Mouse (Mus musculus): ENCODE results near the gene Lpp. TPM values are rescaled to one million over a fixed set of nuclear protein-coding genes. Genes with fewer than 3 reads are reported as not detected.

The Lpp gene
- polyA plus RNA-seq, 1 experiment from 2014 or later: 10.7 TPM

DNA sequence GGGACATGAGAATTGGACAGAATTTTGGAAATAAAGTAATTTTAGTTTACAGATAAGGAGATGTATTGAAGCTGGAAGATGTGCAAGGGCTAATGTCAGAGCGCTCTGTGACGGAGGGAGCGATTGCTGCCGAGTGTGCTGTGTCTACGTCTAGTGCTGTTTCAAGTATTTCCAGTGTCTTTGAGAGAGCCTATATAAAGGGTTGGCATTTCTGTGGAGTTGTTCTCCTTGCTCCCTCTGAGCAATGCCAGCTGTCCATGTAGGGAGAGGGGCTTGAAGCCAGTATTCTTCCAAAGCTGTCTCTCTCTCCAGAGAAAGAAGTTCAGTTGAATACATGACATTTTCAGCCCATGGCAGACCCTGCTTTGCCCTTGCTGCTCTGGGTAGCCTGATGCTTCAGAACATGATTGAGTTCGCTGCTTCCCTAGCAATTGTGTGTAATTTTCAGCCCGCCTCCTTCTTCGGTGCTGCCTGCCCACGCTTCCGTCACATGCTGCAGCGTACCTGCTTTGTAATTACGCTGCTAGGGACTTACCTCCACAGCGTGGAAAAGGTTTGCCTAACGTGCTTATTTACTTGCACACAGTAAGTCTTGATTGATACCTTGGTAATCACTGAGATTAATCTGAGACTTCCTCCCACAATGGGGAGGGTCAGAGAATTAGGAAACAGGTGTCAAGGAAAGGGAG is 207.1 kb downstream of the Lpp start:
- WGBS (ENCODE audit: insufficient replicate concordance): 83% methylated on average over 14 of the region's 14 CpGs
- no peaks in the 10 kb centered on the region; the same call in 1 of the 2 replicates for H3K4me1 ChIP-seq (ENCODE audit: insufficient read depth)
- H3K9ac ChIP-seq (replicated peaks): no peak overlapping the region
- no peaks in the 10 kb centered on the region for H3K27me3 ChIP-seq (ENCODE audit: insufficient read depth, low read length)
- H3K36me3 ChIP-seq (replicated peaks; ENCODE audit: insufficient read depth, low read length): no peaks in the 10 kb centered on the region
- no peak overlapping the region for H3K4me3 ChIP-seq (ENCODE audit: low read depth, low read length)
- ATAC-seq (no peak), DNase-seq (no peak)
- no peak overlapping the region for H3K27ac ChIP-seq (ENCODE audit: low read depth)
- H3K9me3 ChIP-seq (ENCODE audit: low read length): no peaks in the 10 kb centered on the region
- H3K4me2 ChIP-seq (ENCODE audit: low read depth, low read length): no peak overlapping the region
- TF ChIP-seq EP300 (IDR thresholded peaks at IDR 0.05; ENCODE audit: low read depth) (no peak), CTCF (IDR thresholded peaks at IDR 0.05; ENCODE audit: low read depth) (no peak)

DNA sequence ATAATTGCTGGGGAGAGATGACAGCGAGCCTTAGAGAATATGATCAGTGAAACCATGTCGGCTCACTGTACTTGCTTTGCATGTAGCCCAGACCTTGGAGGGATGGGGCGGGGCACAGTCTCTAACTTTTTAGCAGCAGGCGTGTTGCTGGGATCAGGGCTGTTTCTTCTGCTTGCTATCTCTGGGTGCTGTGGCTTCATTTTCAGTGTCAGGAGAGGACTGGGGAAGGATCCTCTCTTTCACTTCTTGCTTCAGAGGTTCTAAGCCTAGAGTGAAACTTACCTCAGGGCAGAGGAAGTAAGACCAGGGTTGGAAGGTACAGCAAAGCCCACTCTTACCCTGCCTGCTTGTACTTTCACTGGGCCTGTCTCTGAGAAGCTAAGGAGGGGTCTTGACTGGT is 210.0 kb downstream of the Lpp start:
- Histone ChIP-seq H3K9ac (replicated peaks) (no peak overlapping the region), H3K36me3 (replicated peaks; ENCODE audit: insufficient read depth, low read length) (no peaks in the 10 kb centered on the region), H3K4me1 (ENCODE audit: insufficient read depth) (no peaks in the 10 kb centered on the region; the same call in 1 of the 2 replicates), H3K27me3 (ENCODE audit: insufficient read depth, low read length) (no peaks in the 10 kb centered on the region), H3K9me3 (ENCODE audit: low read length) (no peaks in the 10 kb centered on the region), H3K4me2 (ENCODE audit: low read depth, low read length) (no peak overlapping the region), H3K4me3 (ENCODE audit: low read depth, low read length) (no peak overlapping the region), H3K27ac (ENCODE audit: low read depth) (no peak overlapping the region)
- ATAC-seq: no peak
- TF ChIP-seq CTCF (IDR thresholded peaks at IDR 0.05; ENCODE audit: low read depth): no peak
- no peak for TF ChIP-seq EP300 (IDR thresholded peaks at IDR 0.05; ENCODE audit: low read depth)
- no peak for DNase-seq
- 61% methylated on average over 4 of the region's 4 CpGs for WGBS (ENCODE audit: insufficient replicate concordance)

DNA sequence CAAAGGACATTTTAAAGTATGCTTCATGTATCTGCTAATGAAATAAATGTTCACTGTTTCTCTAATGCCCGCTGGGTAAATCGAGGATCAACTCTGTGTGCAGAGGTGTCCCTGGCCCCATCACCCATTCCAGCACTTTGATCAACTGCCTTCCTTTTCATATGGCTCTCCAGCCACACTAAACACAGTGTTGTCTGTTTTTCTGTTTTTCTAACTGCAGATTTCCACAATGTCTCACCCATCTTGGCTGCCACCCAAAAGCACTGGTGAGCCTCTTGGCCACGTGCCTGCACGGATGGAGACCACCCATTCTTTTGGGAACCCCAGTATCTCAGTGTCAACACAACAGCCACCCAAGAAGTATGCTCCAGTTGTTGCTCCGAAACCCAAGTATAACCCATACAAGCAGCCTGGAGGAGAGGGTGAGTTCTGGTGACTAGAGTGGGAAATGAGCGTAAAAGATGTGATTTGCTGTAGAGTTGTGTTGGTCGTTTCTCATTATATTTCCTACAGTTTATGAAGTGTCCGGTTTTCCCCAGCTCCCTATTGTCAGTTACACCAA is 214.7 kb downstream of the Lpp start:
- Histone ChIP-seq H3K4me2 (ENCODE audit: low read depth, low read length) (no peak overlapping the region), H3K36me3 (replicated peaks; ENCODE audit: insufficient read depth, low read length) (no peaks in the 10 kb centered on the region), H3K9ac (replicated peaks) (no peak overlapping the region), H3K4me3 (ENCODE audit: low read depth, low read length) (no peak overlapping the region), H3K9me3 (ENCODE audit: low read length) (no peaks in the 10 kb centered on the region), H3K27ac (ENCODE audit: low read depth) (no peak overlapping the region), H3K27me3 (ENCODE audit: insufficient read depth, low read length) (no peaks in the 10 kb centered on the region), H3K4me1 (ENCODE audit: insufficient read depth) (no peaks in the 10 kb centered on the region)
- TF ChIP-seq CTCF (IDR thresholded peaks at IDR 0.05; ENCODE audit: low read depth): no peak
- TF ChIP-seq EP300 (IDR thresholded peaks at IDR 0.05; ENCODE audit: low read depth): no peak
- ATAC-seq (no peak), DNase-seq (no peak)
- WGBS (ENCODE audit: insufficient replicate concordance): 83% methylated on average over 8 of the region's 8 CpGs

DNA sequence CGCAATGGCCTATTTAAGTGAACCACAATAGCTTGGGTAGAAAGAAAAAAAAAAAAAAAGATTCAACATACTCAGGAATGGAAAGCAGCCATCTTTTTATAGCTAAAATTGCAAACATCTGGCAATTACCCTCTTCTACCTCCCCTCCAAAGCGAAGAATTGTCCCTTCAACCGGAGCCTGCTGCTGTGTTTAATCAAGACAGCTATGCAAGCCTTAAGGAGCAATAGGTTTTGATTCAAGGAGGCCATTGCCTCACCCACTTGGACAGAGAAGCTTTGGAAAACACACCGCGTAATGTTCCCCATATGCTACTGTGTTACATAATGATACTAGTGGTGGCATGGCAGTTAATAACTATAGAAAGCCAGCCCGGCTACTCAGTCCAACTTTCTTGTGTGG is 226.2 kb downstream of the Lpp start:
- Histone ChIP-seq H3K4me1 (ENCODE audit: insufficient read depth) (peaks cover 27% of the 10 kb centered on the region), H3K4me3 (ENCODE audit: low read depth, low read length) (no peak overlapping the region), H3K36me3 (replicated peaks; ENCODE audit: insufficient read depth, low read length) (no peaks in the 10 kb centered on the region; the same call in 1 of the 2 replicates), H3K4me2 (ENCODE audit: low read depth, low read length) (no peak overlapping the region), H3K27ac (ENCODE audit: low read depth) (no peak overlapping the region), H3K27me3 (ENCODE audit: insufficient read depth, low read length) (no peaks in the 10 kb centered on the region), H3K9ac (replicated peaks) (no peak overlapping the region), H3K9me3 (ENCODE audit: low read length) (no peaks in the 10 kb centered on the region)
- DNase-seq: no peak
- ATAC-seq: no peak
- TF ChIP-seq CTCF (IDR thresholded peaks at IDR 0.05; ENCODE audit: low read depth): no peak
- TF ChIP-seq EP300 (IDR thresholded peaks at IDR 0.05; ENCODE audit: low read depth): no peak
- WGBS (ENCODE audit: insufficient replicate concordance): 85% methylated on average over 6 of the region's 6 CpGs

DNA sequence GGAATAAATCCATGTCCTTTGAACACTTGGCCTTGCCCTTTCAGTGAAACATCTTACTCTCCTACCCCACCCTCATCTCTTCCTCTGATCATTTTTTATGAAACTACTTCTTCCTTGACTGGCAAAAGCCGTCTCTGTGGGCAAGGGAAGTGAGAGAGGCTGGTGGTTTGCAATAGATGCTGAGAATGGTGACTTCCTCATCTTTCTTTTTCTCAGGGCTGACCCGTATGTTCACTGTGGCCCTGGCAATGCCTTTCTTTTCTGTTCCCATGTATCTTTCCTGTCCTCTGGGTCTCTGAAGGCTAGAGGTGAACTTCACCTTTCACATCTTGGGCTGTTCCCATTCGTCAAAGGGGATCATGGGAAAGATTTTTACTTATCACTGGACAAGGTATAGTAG is 226.7 kb downstream of the Lpp start:
- peak overlapping the region; percentile 53 for H3K27ac ChIP-seq (ENCODE audit: low read depth)

DNA sequence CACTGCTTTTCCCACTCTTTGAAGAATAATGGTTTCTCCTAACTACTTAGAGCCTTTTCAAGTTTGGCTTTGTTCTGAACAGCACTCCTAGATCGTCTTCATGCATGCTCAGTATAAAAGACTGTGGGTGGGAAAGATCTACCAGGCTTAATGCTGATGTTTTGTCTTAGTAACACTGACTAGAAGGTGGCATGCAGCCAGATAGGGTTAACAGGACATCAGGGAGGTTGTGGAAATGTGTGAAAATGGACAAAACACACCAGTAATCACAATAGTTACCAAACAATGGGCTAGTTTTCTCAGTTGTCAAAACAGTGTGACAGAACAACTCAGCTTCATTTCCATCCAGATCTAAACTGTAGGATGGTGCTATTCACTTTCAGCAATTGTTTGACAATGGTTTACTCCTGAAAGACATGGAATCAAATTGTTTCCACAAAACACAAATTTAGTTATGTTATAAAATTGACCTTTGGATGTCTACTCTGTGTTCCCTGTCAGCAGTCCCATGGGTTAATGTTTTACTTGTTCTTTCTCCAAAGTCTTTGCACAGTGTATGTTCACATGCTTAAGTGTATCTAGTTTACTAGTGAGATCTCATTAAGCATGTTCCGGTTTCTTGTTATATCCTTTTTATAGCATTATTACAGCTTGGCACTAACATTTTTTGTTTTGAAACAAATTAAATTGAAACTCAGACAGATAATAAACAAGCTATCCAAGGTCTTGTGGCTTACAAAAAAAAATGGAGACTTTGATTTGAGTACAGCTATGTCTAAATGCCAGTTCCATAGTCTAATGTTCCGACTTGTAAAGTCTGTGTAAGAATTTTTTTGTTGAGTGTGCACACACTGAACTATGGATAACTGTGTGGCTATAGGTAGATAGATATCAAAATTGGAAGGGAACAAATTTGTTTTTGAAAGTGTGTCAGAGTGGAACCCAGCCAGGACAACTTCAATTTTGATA is 229.2 kb downstream of the Lpp start:
- no peak overlapping the region for H3K4me2 ChIP-seq (ENCODE audit: low read depth, low read length)
- TF ChIP-seq CTCF (IDR thresholded peaks at IDR 0.05; ENCODE audit: low read depth) (no peak), EP300 (IDR thresholded peaks at IDR 0.05; ENCODE audit: low read depth) (no peak)
- no peak for DNase-seq

More for the DNA sequence above, 226.7 kb downstream of the Lpp start:
- peak; percentile 21 for DNase-seq
- no peaks in the 10 kb centered on the region; the same call in 1 of the 2 replicates for H3K36me3 ChIP-seq (replicated peaks; ENCODE audit: insufficient read depth, low read length)
- H3K4me3 ChIP-seq (ENCODE audit: low read depth, low read length): no peak overlapping the region
- TF ChIP-seq EP300 (IDR thresholded peaks at IDR 0.05; ENCODE audit: low read depth) (no peak), CTCF (IDR thresholded peaks at IDR 0.05; ENCODE audit: low read depth) (no peak)
- H3K9ac ChIP-seq (replicated peaks): no peak overlapping the region
- H3K4me1 ChIP-seq (ENCODE audit: insufficient read depth): peaks cover 27% of the 10 kb centered on the region
- no peaks in the 10 kb centered on the region for H3K27me3 ChIP-seq (ENCODE audit: insufficient read depth, low read length)
- ATAC-seq: no peak
- no peak overlapping the region for H3K4me2 ChIP-seq (ENCODE audit: low read depth, low read length)
- 48% methylated on average over 3 of the region's 3 CpGs for WGBS (ENCODE audit: insufficient replicate concordance)
- no peaks in the 10 kb centered on the region for H3K9me3 ChIP-seq (ENCODE audit: low read length)

More for the DNA sequence above, 229.2 kb downstream of the Lpp start:
- Histone ChIP-seq H3K9ac (replicated peaks) (no peak overlapping the region), H3K36me3 (replicated peaks; ENCODE audit: insufficient read depth, low read length) (no peaks in the 10 kb centered on the region; the same call in 1 of the 2 replicates), H3K9me3 (ENCODE audit: low read length) (no peaks in the 10 kb centered on the region), H3K4me3 (ENCODE audit: low read depth, low read length) (no peak overlapping the region), H3K4me1 (ENCODE audit: insufficient read depth) (peaks cover 27% of the 10 kb centered on the region), H3K27me3 (ENCODE audit: insufficient read depth, low read length) (no peaks in the 10 kb centered on the region), H3K27ac (ENCODE audit: low read depth) (peak overlapping the region; percentile 70)
- ATAC-seq: peak; percentile 72
- 62% methylated on average over 3 of the region's 3 CpGs for WGBS (ENCODE audit: insufficient replicate concordance)

Measured in liver, postnatal 0 days (tissue).